ENCODE assay signal across 8 mouse cellular contexts in genomic region chr13:28959068-28959440, GRCm38 (mm10). TPM values are rescaled to one million over a fixed set of nuclear protein-coding genes. Genes with fewer than 3 reads are reported as not detected.
DNase-seq lines count a peak whose midpoint lies in the region; ATAC-seq lines count a peak whose summit lies in the region.

No protein-coding gene starts in this region.

- H3K27me3 ChIP-seq in liver, embryonic 15.5 days, result peaks cover 24% of the 10 kb centered on the region

- ATAC-seq in frontal cortex, adult (ENCODE audit: low TSS enrichment), result peak; percentile 25
- no peak for ATAC-seq in liver, embryonic 15.5 days (ENCODE audit: insufficient read depth)

- H3K9me3 ChIP-seq in liver, embryonic 15.5 days (replicated peaks), result no peaks in the 10 kb centered on the region

- peak overlapping the region; percentile 93 for H3K4me2 ChIP-seq in liver, embryonic 15.5 days

- H3K4me1 ChIP-seq in liver, embryonic 15.5 days (replicated peaks), result peaks cover 30% of the 10 kb centered on the region

- no peak overlapping the region for H3K27ac ChIP-seq in liver, embryonic 15.5 days (replicated peaks)

- no peaks in the 10 kb centered on the region for H3K36me3 ChIP-seq in liver, embryonic 15.5 days (replicated peaks)

- peak overlapping the region; percentile 47 for H3K9ac ChIP-seq in liver, embryonic 15.5 days

- H3K4me3 ChIP-seq in liver, embryonic 15.5 days (replicated peaks), result peak overlapping the region; percentile 58

- WGBS in liver, embryonic 15.5 days (ENCODE audit: insufficient replicate concordance), result under 1% methylated on average over 17 of the region's 17 CpGs

- no peak for DNase-seq in frontal cortex, postnatal 36 days (ENCODE audit: low spot score in 2 of 2)
- DNase-seq in thymus, postnatal 0 days (ENCODE audit: low spot score), result peak; percentile 60
- no peak for DNase-seq in thymus, postnatal 14 days
- DNase-seq in adrenal gland, postnatal 25 days, result no peak
- no peak for DNase-seq in embryo, embryonic 10 days (ENCODE audit: low spot score)
- no peak for DNase-seq in left cerebral cortex, adult 11 months (ENCODE audit: low spot score)

RNA-seq across cellular contexts. Expression of gene Sox4, which starts 5.5 kb away (rescaled TPM):
- polyA plus RNA-seq in thymus, postnatal 0 days (2015; fragmentation: Nextera tagmentation; extraction: Ambion mirVana), result 80.1 and 111 TPM in 2 replicates
- 1.9 and 2.0 TPM in 2 replicates for polyA plus RNA-seq in liver, embryonic 15.5 days (2015; fragmentation: Nextera tagmentation; extraction: Ambion mirVana)
- total RNA-seq in adrenal gland, postnatal 25 days (2021), result 32.8 and 33.5 TPM in 2 replicates

Comparison
In these comparisons a context has a peak if more than half of its experiments do, and no peak if none do; other contexts are left out.
1. RNA of gene Sox4, which starts 5.5 kb away (polyA plus RNA-seq): 80.1 to 111 TPM in thymus, postnatal 0 days; 1.9 to 2.0 TPM in liver, embryonic 15.5 days; every median in the first group is over 10 times any median in the second.